Mouse (Mus musculus) embryo, embryonic 11.5 days (tissue): ENCODE measurements around the gene Selenof.

ENCODE experiments used
- DNase-seq: peaks from one replicate; pipeline ENCODE4 v3.0.0-alpha.2; 2012; ENCODE audit warnings: low read depth, low spot score

Gene Selenof

GRCm38 (mm10) chr3:144640033-144640432, 69.9 kb downstream of the Selenof start:
- no peak for DNase-seq

- no peak for DNase-seq
These were observed 72.0 kb downstream of the Selenof start for GRCm38 (mm10) chr3:144642141-144642540.

- DNase-seq, result no peak
These were observed 73.3 kb downstream of the Selenof start for GRCm38 (mm10) chr3:144643301-144643871.

- no peak for DNase-seq
These were observed 74.1 kb downstream of the Selenof start for GRCm38 (mm10) chr3:144644202-144644601.
